Mouse (Mus musculus) lung, postnatal 10 days (tissue): ENCODE data around the gene Vstm2l.
A peak's percentile ranks its signal among the peaks of the same experiment; 100 is the strongest.

Source experiments
- DNase-seq: peaks from one replicate; pipeline ENCODE4 v3.0.0; 2021

The Vstm2l gene

DNA sequence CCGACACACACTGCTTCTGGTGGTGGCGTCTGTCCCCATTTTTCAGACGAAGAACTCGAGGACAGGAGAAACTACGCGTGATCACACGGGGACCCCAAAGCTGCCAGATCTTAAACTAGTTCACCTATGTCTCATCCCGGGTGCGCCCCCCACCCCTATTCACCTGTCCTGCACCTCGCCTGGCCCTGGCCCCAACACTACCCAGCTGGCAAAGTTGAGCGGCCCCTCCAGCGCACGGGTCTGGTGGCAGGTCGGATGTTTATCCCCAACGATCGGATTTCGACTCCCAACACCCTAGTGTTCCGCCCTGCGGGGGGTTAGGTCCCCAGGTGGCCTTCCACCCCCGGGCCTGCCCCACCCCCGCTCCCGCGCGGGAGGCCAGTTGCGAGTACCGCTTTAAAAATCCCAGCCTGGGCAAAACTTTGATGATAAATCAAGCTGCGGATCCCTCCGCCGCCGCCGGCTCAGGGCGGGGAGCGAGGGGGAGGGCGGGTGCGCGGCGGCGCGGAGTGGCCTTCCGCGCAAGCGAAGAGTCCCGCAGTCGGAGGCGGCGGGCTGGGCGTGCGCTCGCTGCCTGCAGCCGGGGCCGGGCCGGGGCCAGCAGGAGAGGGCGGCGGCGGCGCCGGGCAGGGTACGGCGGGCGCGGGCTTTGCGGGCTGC, at the start of gene Vstm2l:
Gene Vstm2l (plus strand): TSS at position 549 of the 660 bp plus-strand sequence.
- no peak for DNase-seq

DNA sequence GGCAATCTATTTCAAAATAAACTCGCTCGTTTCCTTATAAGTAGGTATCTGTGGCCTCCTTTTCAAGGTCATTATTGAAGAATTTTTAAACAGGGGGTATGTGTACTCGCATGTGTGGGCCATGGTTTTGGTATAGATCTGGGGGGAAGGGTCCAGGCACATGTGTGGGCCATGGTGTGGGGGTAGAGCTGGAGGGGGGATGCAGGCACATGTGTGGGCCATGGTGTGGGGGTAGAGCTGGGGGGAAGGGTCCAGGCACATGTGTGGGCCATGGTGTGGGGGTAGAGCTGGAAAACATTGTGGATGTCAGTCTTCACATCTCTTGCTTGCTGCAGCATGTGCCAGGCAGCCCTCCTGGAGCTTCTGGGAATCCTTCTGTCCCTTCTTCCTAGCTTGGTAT, 47.3 kb upstream of the Vstm2l start:
- DNase-seq = no peak

GRCm38 (mm10) chr2:157870247-157870646, 44.2 kb upstream of the Vstm2l start:
- no peak for DNase-seq

GRCm38 (mm10) chr2:157873223-157873622, 41.2 kb upstream of the Vstm2l start:
- DNase-seq = no peak

DNA sequence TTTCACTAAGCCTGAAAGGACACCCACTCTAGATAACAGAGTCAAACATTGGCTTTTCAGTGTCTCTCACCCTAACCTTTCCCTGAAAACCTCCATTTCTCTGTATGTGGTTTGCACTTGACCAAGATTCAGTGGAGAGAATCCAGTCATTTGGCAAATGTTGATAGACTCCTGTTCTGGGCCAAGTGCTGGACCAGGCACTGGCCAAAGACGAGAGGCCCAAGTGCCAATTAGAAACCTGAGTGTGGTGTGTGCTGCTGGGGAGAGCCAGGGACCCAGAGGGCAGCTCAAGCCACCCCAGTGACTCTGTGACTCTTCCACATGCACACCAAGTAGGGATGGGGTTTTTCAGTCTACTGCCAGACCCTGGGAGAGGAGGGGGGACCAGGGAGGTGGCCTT, 40.8 kb upstream of the Vstm2l start:
- DNase-seq = no peak

- no peak for DNase-seq
These were observed 39.3 kb upstream of the Vstm2l start for GRCm38 (mm10) chr2:157875111-157875510.

DNA sequence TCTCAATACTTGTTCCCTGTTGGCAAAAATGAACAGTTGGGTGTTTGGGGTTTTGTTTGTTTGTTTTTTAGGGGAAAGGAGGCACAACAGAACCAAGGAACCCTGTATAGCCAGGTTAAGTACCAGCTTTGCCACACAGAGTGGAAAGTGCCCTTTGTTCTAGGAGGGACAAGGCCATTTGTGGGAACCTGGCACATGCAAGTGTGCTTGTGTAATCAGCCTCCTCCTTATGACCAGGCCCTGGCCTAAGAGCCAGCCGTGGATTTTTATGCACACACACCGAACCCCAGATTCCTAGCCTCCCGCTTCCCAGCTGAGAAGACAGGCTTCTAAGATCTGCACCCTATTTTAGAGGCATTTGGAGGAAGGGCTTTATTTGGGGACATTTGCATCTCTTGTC, 37.1 kb upstream of the Vstm2l start:
- no peak for DNase-seq

DNA sequence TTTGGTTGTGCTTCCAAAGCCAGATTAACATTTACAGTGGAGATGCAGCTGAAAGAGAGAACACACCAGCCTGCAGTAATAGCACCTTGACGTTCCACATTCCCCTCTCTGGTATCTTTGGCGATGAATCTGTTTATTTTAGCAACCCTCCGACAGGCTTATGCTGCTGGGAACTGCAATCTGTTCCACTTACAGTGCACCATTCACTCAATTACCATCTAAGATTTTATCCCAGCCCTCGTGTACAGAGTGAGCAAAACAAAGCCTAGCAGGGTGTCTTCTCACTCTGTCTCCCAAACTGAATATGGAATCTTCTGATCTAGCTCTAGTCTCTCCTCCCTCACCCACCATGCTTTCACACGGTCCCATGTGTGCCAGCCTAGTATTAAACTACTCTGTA, 36.5 kb upstream of the Vstm2l start:
- DNase-seq = no peak

- no peak for DNase-seq
These were observed 32.5 kb upstream of the Vstm2l start for GRCm38 (mm10) chr2:157881939-157882338.

- no peak for DNase-seq
These were observed 27.0 kb upstream of the Vstm2l start for GRCm38 (mm10) chr2:157887275-157888025.

GRCm38 (mm10) chr2:157891166-157891565, 23.3 kb upstream of the Vstm2l start:
- DNase-seq = no peak

DNA sequence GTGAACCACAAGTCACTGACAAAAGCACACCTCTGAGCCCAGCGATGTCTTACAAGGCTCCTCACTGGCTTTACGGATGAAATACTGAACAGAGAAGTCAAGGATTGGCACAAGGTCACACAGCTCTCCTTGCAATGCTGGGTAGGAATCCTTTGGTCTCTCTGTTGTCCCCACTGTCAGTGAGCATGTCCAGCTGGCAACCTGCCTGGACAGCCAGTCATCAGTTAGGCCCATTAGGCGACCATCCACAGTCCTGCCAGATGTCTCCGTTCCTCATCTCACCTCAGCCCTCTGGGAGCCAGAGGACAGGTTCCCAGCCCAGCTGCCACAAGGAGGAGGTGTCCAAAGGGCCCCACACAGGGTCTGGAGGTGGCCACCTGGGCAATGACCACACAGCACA, 17.3 kb upstream of the Vstm2l start:
- DNase-seq = peak; percentile 34

- DNase-seq = peak; percentile 88
These were observed 1.2 kb upstream of the Vstm2l start for GRCm38 (mm10) chr2:157913204-157913636.

- no peak for DNase-seq
These were observed 748 bp upstream of the Vstm2l start for GRCm38 (mm10) chr2:157913705-157914104.

- no peak for DNase-seq
These were observed 550 bp downstream of the Vstm2l start for GRCm38 (mm10) chr2:157914889-157915517.

DNA sequence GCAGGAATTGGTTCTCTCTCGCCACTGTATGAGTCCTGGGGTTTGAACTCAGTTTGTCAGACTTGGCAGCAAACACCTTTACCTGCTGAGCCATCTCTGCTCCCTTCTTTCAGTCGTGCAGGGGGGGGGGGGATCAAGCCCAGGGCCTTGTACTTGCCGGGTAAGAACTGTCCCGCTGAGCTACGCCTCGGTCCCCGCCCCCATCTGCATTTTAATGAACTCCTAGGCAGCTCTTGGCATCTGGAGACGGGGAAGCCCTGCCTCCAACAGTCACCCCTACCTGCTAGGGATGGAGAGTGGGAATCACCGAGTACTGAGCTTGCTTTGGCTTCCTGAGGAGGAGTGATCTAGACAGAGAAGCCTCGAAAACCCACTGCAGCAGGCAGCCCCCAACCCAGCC, 4.1 kb downstream of the Vstm2l start:
- DNase-seq = no peak

DNA sequence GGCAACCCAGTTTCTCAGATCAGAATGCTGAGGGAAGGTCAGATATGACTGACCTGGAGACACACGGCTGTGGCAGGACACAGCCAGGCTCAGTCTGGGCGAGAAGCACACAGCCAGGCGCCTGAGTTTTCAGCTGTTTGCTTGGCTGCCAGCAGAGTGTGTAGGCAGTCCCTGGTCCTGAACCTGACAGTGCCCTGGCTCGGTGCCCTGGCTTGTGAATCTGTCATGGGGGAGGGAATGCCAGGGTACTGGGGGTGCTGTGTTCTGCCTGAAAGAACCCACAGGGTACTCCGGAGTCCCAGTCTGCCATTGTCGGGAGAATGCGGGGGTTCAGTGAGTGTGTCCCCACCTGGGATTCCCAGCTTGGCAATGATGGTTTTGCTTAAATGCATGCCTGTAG, 7.1 kb downstream of the Vstm2l start:
- DNase-seq = no peak

- no peak for DNase-seq
These were observed 9.0 kb downstream of the Vstm2l start for GRCm38 (mm10) chr2:157923406-157923805.

- no peak for DNase-seq
These were observed 10.1 kb downstream of the Vstm2l start for GRCm38 (mm10) chr2:157924504-157924903.

DNA sequence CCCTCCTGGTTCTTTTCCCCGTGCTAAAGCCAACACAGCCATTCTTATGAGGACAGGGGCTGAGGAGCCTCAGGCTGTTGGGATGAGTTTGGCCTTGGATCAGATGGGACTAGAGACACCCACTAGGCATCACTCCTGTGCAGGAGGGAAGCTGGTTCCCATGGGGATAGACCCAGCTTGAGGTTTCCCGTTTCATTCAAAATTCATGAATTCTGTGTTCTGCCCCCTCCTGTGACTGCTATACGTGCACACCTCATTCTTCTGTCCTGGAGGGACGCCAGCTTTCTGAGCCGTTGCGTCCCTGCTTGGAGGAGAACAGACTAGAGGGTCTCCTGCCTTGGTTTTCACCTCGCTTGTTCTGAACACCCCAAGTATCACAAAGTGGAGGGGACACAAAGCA, 12.0 kb downstream of the Vstm2l start:
- DNase-seq = no peak

- no peak for DNase-seq
These were observed 12.5 kb downstream of the Vstm2l start for GRCm38 (mm10) chr2:157926927-157927326.

GRCm38 (mm10) chr2:157927397-157927796, 12.9 kb downstream of the Vstm2l start:
- no peak for DNase-seq

DNA sequence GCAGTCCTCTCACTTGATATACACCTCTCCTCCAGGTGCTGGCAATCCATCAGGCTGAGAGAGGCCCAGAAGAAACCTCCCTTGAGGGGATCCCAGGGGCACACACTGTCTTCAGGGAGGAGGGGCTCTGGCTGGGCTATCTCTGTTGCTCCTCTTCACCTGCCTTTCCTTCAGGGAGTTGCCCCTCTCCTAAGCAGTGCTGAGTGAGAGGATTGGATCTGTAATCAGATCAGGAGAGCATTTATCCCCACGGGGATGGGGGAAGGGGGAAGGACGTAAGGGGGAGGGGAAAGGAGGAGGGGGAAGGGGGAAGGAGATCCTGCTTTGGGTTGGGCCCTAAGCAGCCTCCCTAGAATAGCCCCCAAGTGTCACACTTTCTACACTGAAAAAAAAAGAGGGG, 13.4 kb downstream of the Vstm2l start:
- no peak for DNase-seq

DNA sequence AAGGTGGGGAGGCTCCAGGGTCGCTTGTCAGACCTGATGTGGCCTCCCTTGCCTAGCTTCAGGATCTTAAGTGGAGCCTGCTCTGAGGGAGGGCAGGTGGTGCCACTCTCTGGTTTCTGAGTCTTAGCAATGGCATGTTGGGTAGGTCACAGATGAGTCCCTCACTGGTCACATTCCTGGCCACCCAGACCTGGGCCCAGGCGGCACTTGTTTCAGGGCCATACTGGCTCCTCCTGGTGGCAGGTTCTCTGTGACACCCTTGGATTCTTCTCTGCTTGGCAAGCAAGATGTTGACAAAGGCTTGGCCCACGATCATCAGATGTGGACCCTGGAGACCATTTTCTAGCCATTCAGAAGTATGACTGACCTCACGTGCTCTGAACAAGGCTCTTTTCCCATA, 18.2 kb downstream of the Vstm2l start:
- no peak for DNase-seq
